Mouse (Mus musculus) intestine, postnatal 0 days (tissue): ENCODE results near the gene Abhd6. TPM values are rescaled to one million over a fixed set of nuclear protein-coding genes. Genes with fewer than 3 reads are reported as not detected.
"Not testable (repeated sequence)": the region's sequence is repeated elsewhere in the genome, so short reads cannot be mapped to it uniquely, and the experiment has no call there.

ENCODE experiments used
- ATAC-seq: fragments of 200-750 bp; cut with Nextera tagmentation; 2 replicates; pipeline ENCODE4 v1.8.0; 2017; ENCODE audit warnings: mild to moderate bottlenecking, moderate TSS enrichment, moderate library complexity
- H3K27ac ChIP-seq: fragments of 300-500 bp; sonication (generic); 2 replicates; pipeline ENCODE4 v1.5.1; 2014; ENCODE audit warnings: mild to moderate bottlenecking, low read depth, low read length, moderate library complexity
- H3K27me3 ChIP-seq: fragments of 300-500 bp; sonication (generic); replicated peaks from 2 replicates; pipeline ENCODE4 v1.6.1; 2014; ENCODE audit warnings: low read length, mixed read lengths; ENCODE audit not compliant: control insufficient read depth, insufficient read depth
- H3K36me3 ChIP-seq: fragments of 300-500 bp; sonication (generic); 2 replicates; pipeline ENCODE4 v1.6.1; 2014; ENCODE audit warnings: mild to moderate bottlenecking, moderate library complexity; ENCODE audit not compliant: control insufficient read depth, insufficient read depth
- H3K4me1 ChIP-seq: fragments of 300-500 bp; sonication (generic); replicated peaks from 2 replicates; pipeline ENCODE4 v1.6.1; 2014; ENCODE audit warnings: antibody characterized with exemption, low read length, mixed read lengths; ENCODE audit not compliant: control insufficient read depth, insufficient read depth
- H3K4me2 ChIP-seq: fragments of 300-500 bp; sonication (generic); replicated peaks from 2 replicates; pipeline ENCODE4 v1.6.1; 2014; ENCODE audit warnings: low read depth, mild to moderate bottlenecking, moderate library complexity
- H3K4me3 ChIP-seq: fragments of 300-500 bp; sonication (generic); 2 replicates; pipeline ENCODE4 v1.5.1; 2014; ENCODE audit warnings: low read depth, low read length
- H3K9ac ChIP-seq: fragments of 300-500 bp; sonication (generic); 2 replicates; pipeline ENCODE4 v1.6.1; 2014; ENCODE audit warnings: mild to moderate bottlenecking, low read depth, low read length
- H3K9me3 ChIP-seq: fragments of 300-500 bp; sonication (generic); 2 replicates; pipeline ENCODE4 v1.6.1; 2016; ENCODE audit warnings: mixed run types; ENCODE audit not compliant: control insufficient read depth
- CTCF ChIP-seq: sonication (generic); IDR thresholded peaks from 2 replicates; pipeline ENCODE4 v1.5.1; 2016; ENCODE audit warnings: low read depth, mild to moderate bottlenecking, control low read depth, antibody characterized with exemption, moderate library complexity
- WGBS: fragments of 180-500 bp; shearing (Covaris S2); extraction: QIAGEN DNeasy Blood & Tissue Kit; methylation state at CpG from one replicate; pipeline ENCODE4 v1.1.7; 2014; 5-methylcytosine and 5-hydroxymethylcytosine counted together
- polyA plus RNA-seq: library from polyadenylated mRNA; unstranded; fragments of >200 nt; fragmentation: Nextera tagmentation; extraction: Ambion mirVana; gene quantifications from 2 replicates; pipeline ENCODE4 v1.2.1, GENCODE M21; 2015

The Abhd6 gene
- polyA plus RNA-seq, 1 experiment from 2014 or later, result 11.8 TPM

- Histone ChIP-seq H3K4me2 (no peak overlapping the region), H3K36me3 (no peaks in the 10 kb centered on the region), H3K9me3 (no peaks in the 10 kb centered on the region), H3K4me1 (peaks cover 3% of the 10 kb centered on the region; the same call in 1 of the 2 replicates), H3K27ac (no peak overlapping the region), H3K4me3 (no peak overlapping the region), H3K9ac (no peak overlapping the region), H3K27me3 (peaks cover 10% of the 10 kb centered on the region; the same call in 1 of the 2 replicates)
- no peak for ATAC-seq
- 39% methylated on average over 17 of the region's 17 CpGs for WGBS
- TF ChIP-seq CTCF, result no peak
Observed at GRCm38 (mm10) chr14:8000831-8001685, 1.6 kb upstream of the Abhd6 start.

- ATAC-seq, result 0 out of 2 replicates have a peak, but pooled peaks have one; percentile 23
- TF ChIP-seq CTCF, result no peak
- H3K9ac ChIP-seq, result peak overlapping the region; percentile 40
- peak overlapping the region; percentile 98 for H3K4me2 ChIP-seq
- H3K4me1 ChIP-seq, result peaks cover 3% of the 10 kb centered on the region; the same call in 1 of the 2 replicates
- no peaks in the 10 kb centered on the region for H3K9me3 ChIP-seq
- H3K36me3 ChIP-seq, result no peaks in the 10 kb centered on the region
- H3K27ac ChIP-seq, result no peak overlapping the region
- 2% methylated on average over 23 of the region's 23 CpGs for WGBS
- H3K27me3 ChIP-seq, result peaks cover 10% of the 10 kb centered on the region; the same call in 1 of the 2 replicates
- H3K4me3 ChIP-seq, result peak overlapping the region; percentile 59
Observed at GRCm38 (mm10) chr14:8003093-8003670, 480 bp downstream of the Abhd6 start.

- WGBS, result 36% methylated on average over 18 of the region's 18 CpGs
- Histone ChIP-seq H3K36me3 (no peaks in the 10 kb centered on the region), H3K9ac (no peak overlapping the region), H3K4me3 (peak overlapping the region; percentile 59), H3K27me3 (peaks cover 10% of the 10 kb centered on the region; the same call in 1 of the 2 replicates), H3K4me1 (peaks cover 3% of the 10 kb centered on the region; the same call in 1 of the 2 replicates), H3K27ac (no peak overlapping the region), H3K9me3 (no peaks in the 10 kb centered on the region), H3K4me2 (peak overlapping the region; percentile 98)
- no peak for ATAC-seq
- TF ChIP-seq CTCF, result no peak
Observed at GRCm38 (mm10) chr14:8003727-8004670, 1.3 kb downstream of the Abhd6 start.

- WGBS, result 68% methylated on average over 3 of the region's 3 CpGs
Observed at GRCm38 (mm10) chr14:8006061-8006460, 3.4 kb downstream of the Abhd6 start.

GRCm38 (mm10) chr14:8007084-8007483 is 4.4 kb downstream of the Abhd6 start:
- H3K4me1 ChIP-seq, result peaks cover 3% of the 10 kb centered on the region; the same call in 1 of the 2 replicates
- H3K27me3 ChIP-seq, result 0 out of 2 replicates have a peak, but pooled peaks cover under 1% of the 10 kb centered on the region
- H3K36me3 ChIP-seq, result no peaks in the 10 kb centered on the region
- ATAC-seq, result no peak
- H3K27ac ChIP-seq, result no peak overlapping the region
- H3K4me3 ChIP-seq, result no peak overlapping the region
- H3K4me2 ChIP-seq, result no peak overlapping the region
- no peak overlapping the region for H3K9ac ChIP-seq
- H3K9me3 ChIP-seq, result no peaks in the 10 kb centered on the region
- TF ChIP-seq CTCF, result no peak

More at GRCm38 (mm10) chr14:8006061-8006460, 3.4 kb downstream of the Abhd6 start:
- H3K27me3 ChIP-seq, ATAC-seq, H3K4me2 ChIP-seq, H3K36me3 ChIP-seq, H3K27ac ChIP-seq, H3K9ac ChIP-seq, H3K4me3 ChIP-seq, H3K4me1 ChIP-seq, H3K9me3 ChIP-seq: not testable (repeated sequence)
